Comparison of ENCODE assay signal across 8 mouse cellular contexts in the genomic region with DNA sequence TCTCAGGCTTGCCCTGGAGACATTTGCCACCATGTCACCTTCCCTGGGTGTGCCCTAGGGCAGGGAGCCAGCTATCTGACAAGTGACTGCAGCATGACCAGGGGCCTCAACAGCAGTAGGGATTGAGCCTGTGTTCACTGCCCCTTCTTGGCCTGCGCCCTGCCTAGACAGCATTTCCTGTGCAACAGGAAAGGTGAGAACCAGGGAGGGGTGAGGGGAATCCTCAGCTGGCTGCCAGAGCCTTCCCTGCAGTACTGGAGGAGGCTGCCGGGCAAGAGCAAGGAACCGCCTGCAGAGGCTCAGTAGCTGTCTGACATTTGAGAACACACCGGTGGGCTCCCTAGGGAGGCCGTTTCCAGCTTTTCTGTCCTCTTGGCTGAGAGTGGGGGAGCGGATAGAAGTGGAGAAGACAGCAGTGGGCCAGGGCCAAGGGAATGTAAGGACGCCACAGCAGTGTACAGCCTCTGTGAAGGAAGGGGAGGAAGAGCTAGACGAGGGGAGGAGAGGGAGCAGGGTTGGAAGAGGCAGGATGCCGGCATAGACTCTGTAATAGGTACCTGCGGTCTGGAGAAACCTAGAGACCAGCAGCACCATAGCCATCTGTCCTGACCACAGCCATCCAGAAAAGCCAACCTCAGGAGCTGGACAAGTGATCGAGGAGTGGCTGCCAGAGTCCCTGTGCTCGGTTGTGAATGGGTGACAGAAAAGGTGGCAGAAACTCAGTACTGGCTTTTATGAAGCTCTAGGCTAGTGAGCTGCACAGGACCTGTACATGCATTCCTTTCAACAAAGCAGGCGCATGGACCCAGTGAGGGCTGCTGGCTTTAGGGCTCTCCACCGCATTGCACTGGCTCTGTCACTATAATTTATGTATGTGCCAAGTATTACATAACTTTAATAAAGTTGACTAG. TPM values are rescaled to one million over a fixed set of nuclear protein-coding genes. Genes with fewer than 3 reads are reported as not detected.
DNase-seq lines count a peak whose midpoint lies in the region; ATAC-seq and TF ChIP-seq lines count a peak whose summit lies in the region.

No protein-coding gene starts in this region.

- H3K27me3 ChIP-seq in intestine, postnatal 0 days (replicated peaks; ENCODE audit: control insufficient read depth, insufficient read depth, low read length): no peaks in the 10 kb centered on the region
- H3K27me3 ChIP-seq in liver, postnatal 0 days (ENCODE audit: insufficient read depth, low read length): no peaks in the 10 kb centered on the region

- WGBS in intestine, postnatal 0 days: 48% methylated on average over 14 of the region's 14 CpGs
- WGBS in liver, postnatal 0 days (ENCODE audit: insufficient replicate concordance): 56% methylated on average over 14 of the region's 14 CpGs
- WGBS in olfactory bulb, adult 2 months: 31% methylated on average over 14 of the region's 14 CpGs

- peak; percentile 31 to 45 for DNase-seq in layer of hippocampus, postnatal 10 days (ENCODE audit: low spot score in 2 of 2)
- DNase-seq in layer of hippocampus, adult 8-10 months (ENCODE audit: low spot score in 2 of 2): no peak
- DNase-seq in embryo, embryonic 10 days (ENCODE audit: low spot score): peak; percentile 70
- DNase-seq in heart, adult 11 months: peak; percentile 99
- DNase-seq in liver, postnatal 0 days: no peak

- no peaks in the 10 kb centered on the region for H3K9me3 ChIP-seq in intestine, postnatal 0 days (ENCODE audit: control insufficient read depth)
- no peaks in the 10 kb centered on the region for H3K9me3 ChIP-seq in liver, postnatal 0 days (ENCODE audit: low read length)

- no peaks in the 10 kb centered on the region for H3K4me1 ChIP-seq in intestine, postnatal 0 days (replicated peaks; ENCODE audit: control insufficient read depth, insufficient read depth, low read length)
- 0 out of 2 replicates have a peak, but pooled peaks cover 1% of the 10 kb centered on the region for H3K4me1 ChIP-seq in liver, postnatal 0 days (ENCODE audit: insufficient read depth)
- peaks cover 61% of the 10 kb centered on the region for H3K4me1 ChIP-seq in olfactory bulb, adult 2 months (ENCODE audit: control insufficient read depth, insufficient read depth, low read length)

- H3K9ac ChIP-seq in intestine, postnatal 0 days (ENCODE audit: low read depth, low read length): no peak overlapping the region; the same call in 1 of the 2 replicates
- no peak overlapping the region for H3K9ac ChIP-seq in liver, postnatal 0 days (replicated peaks)

- no peak overlapping the region; the same call in 1 of the 2 replicates for H3K4me2 ChIP-seq in intestine, postnatal 0 days (replicated peaks; ENCODE audit: low read depth)
- no peak overlapping the region for H3K4me2 ChIP-seq in liver, postnatal 0 days (ENCODE audit: low read depth, low read length)

- ATAC-seq in intestine, postnatal 0 days: peak; percentile 50
- ATAC-seq in liver, postnatal 0 days: 0 out of 2 replicates have a peak, but pooled peaks have one; percentile 16
- no peak for ATAC-seq in activated CD4-positive, CD25-positive, alpha-beta regulatory T cell, adult 4 months

- H3K4me3 ChIP-seq in intestine, postnatal 0 days (ENCODE audit: low read depth, low read length): no peak overlapping the region
- no peak overlapping the region for H3K4me3 ChIP-seq in liver, postnatal 0 days (ENCODE audit: low read depth, low read length)
- no peak overlapping the region for H3K4me3 ChIP-seq in olfactory bulb, adult 2 months (ENCODE audit: insufficient read depth, low read depth, low read length)

- no peak for TF ChIP-seq POLR2A in olfactory bulb, adult 2 months (IDR thresholded peaks at IDR 0.05; ENCODE audit: insufficient read depth, low read depth, low read length)

- H3K27ac ChIP-seq in intestine, postnatal 0 days (ENCODE audit: low read depth, low read length): peak overlapping the region; percentile 30; the same call in 1 of the 2 replicates
- no peak overlapping the region for H3K27ac ChIP-seq in liver, postnatal 0 days (ENCODE audit: low read depth)
- peak overlapping the region; percentile 82 for H3K27ac ChIP-seq in olfactory bulb, adult 2 months (ENCODE audit: insufficient read depth, low read depth, low read length)

- H3K36me3 ChIP-seq in intestine, postnatal 0 days (ENCODE audit: control insufficient read depth, insufficient read depth): peaks cover 41% of the 10 kb centered on the region
- peaks cover 42% of the 10 kb centered on the region for H3K36me3 ChIP-seq in liver, postnatal 0 days (replicated peaks; ENCODE audit: insufficient read depth, low read length)

- TF ChIP-seq CTCF in intestine, postnatal 0 days (IDR thresholded peaks at IDR 0.05; ENCODE audit: low read depth): no peak
- no peak for TF ChIP-seq CTCF in liver, postnatal 0 days (IDR thresholded peaks at IDR 0.05; ENCODE audit: low read depth)
- TF ChIP-seq CTCF in olfactory bulb, adult 2 months (IDR thresholded peaks at IDR 0.05; ENCODE audit: insufficient read depth, low read depth, low read length): no peak

- no peak for TF ChIP-seq EP300 in liver, postnatal 0 days (IDR thresholded peaks at IDR 0.05; ENCODE audit: low read depth)

RNA-seq across cellular contexts. Expression of a gene that starts 8.7 kb away (rescaled TPM):
- total RNA-seq in layer of hippocampus, postnatal 10 days (2021): 1,000 to 10,000 TPM; 2,229 to 2,426 TPM
- 1,000 to 10,000 TPM; 1,319 to 1,646 (median 1,558) TPM for total RNA-seq in layer of hippocampus, adult 8-10 months (2022)
- polyA plus RNA-seq in intestine, postnatal 0 days (2015; fragmentation: Nextera tagmentation; extraction: Ambion mirVana): 3,711 and 4,178 TPM in 2 replicates
- polyA plus RNA-seq in liver, postnatal 0 days (2015; fragmentation: Nextera tagmentation; extraction: Ambion mirVana): 2,313 and 2,332 TPM in 2 replicates
- polyA plus RNA-seq in olfactory bulb, adult 2 months (2012; ENCODE audit: insufficient read depth, insufficient read length, low replicate concordance, missing spikeins): 1,597 TPM in 1 of 2 replicates, not detected in the other
- polyA plus RNA-seq in activated CD4-positive, CD25-positive, alpha-beta regulatory T cell, adult 4 months (2017; shearing (Covaris generic)): 1,000 to 10,000 TPM; 2,979 to 3,385 TPM

RNA-seq across cellular contexts. Expression of a gene that starts 17.6 kb away (rescaled TPM):
- total RNA-seq in layer of hippocampus, postnatal 10 days (2021): 100 to 1,000 TPM; 149 to 163 TPM
- total RNA-seq in layer of hippocampus, adult 8-10 months (2022): 100 to 1,000 TPM; 157 to 169 (median 159) TPM
- 7.8 and 8.0 TPM in 2 replicates for polyA plus RNA-seq in intestine, postnatal 0 days (2015; fragmentation: Nextera tagmentation; extraction: Ambion mirVana)
- polyA plus RNA-seq in liver, postnatal 0 days (2015; fragmentation: Nextera tagmentation; extraction: Ambion mirVana): 3.4 and 3.7 TPM in 2 replicates
- not detected in 2 replicates for polyA plus RNA-seq in olfactory bulb, adult 2 months (2012; ENCODE audit: insufficient read depth, insufficient read length, low replicate concordance, missing spikeins)
- 10 to 100 TPM; 42.3 to 51.7 TPM for polyA plus RNA-seq in activated CD4-positive, CD25-positive, alpha-beta regulatory T cell, adult 4 months (2017; shearing (Covaris generic))

RNA-seq across cellular contexts. Expression of a gene that starts 37.7 kb away (rescaled TPM):
- 10 to 100 TPM; 48.5 to 53.6 TPM for total RNA-seq in layer of hippocampus, postnatal 10 days (2021)
- 10 to 100 TPM; 26.4 to 39.8 (median 36.9) TPM for total RNA-seq in layer of hippocampus, adult 8-10 months (2022)
- polyA plus RNA-seq in intestine, postnatal 0 days (2015; fragmentation: Nextera tagmentation; extraction: Ambion mirVana): 343 and 346 TPM in 2 replicates
- polyA plus RNA-seq in liver, postnatal 0 days (2015; fragmentation: Nextera tagmentation; extraction: Ambion mirVana): 135 and 137 TPM in 2 replicates
- not detected in 2 replicates for polyA plus RNA-seq in olfactory bulb, adult 2 months (2012; ENCODE audit: insufficient read depth, insufficient read length, low replicate concordance, missing spikeins)
- polyA plus RNA-seq in activated CD4-positive, CD25-positive, alpha-beta regulatory T cell, adult 4 months (2017; shearing (Covaris generic)): 100 to 1,000 TPM; 207 to 221 TPM

Comparison
In these comparisons a context has a peak if more than half of its experiments do, and no peak if none do; other contexts are left out.
1. DNase-seq: peak in layer of hippocampus, postnatal 10 days (2 of 2), embryo, embryonic 10 days (single experiment) and heart, adult 11 months (single experiment); none in layer of hippocampus, adult 8-10 months (0 of 2) and liver, postnatal 0 days (single experiment).